Mouse (Mus musculus): ENCODE data around the gene Wnt5b. TPM values are rescaled to one million over a fixed set of nuclear protein-coding genes. Genes with fewer than 3 reads are reported as not detected.
A peak's percentile ranks its signal among the peaks of the same experiment; 100 is the strongest.

Gene Wnt5b
- total RNA-seq, 2 experiments from 2014 or later = 3.1 to 3.7 TPM

GRCm38 (mm10) chr6:119521931-119522391, 22.2 kb downstream of the Wnt5b start:
- DNase-seq = no peak

- no peak for DNase-seq
Observed at GRCm38 (mm10) chr6:119521482-119521900, 22.7 kb downstream of the Wnt5b start.

DNA sequence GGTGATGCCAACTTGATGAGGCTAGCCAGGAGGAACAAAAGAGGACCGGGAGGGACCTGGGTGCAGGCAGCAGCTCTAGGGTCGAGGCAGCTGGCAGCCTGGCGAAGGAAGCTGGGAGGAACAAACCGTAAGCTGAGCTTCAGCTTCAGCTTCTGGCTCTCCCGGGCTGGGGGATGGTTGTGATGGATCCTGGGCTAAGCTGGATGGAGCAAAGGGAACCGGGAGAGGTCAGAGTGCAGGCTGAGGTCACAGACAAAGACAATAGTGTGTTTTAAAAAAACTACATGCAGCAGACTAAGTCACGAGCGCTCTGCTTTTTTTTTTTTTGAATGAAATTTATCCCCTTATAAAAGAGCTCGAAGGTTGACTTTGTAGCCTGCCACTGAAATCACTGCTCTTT, 23.4 kb downstream of the Wnt5b start:
- DNase-seq = no peak

- DNase-seq = no peak
Observed at GRCm38 (mm10) chr6:119514085-119514484, 30.1 kb downstream of the Wnt5b start.

- no peak for DNase-seq
Observed at GRCm38 (mm10) chr6:119513452-119513851, 30.7 kb downstream of the Wnt5b start.

GRCm38 (mm10) chr6:119512701-119513100, 31.4 kb downstream of the Wnt5b start:
- no peak for DNase-seq

DNA sequence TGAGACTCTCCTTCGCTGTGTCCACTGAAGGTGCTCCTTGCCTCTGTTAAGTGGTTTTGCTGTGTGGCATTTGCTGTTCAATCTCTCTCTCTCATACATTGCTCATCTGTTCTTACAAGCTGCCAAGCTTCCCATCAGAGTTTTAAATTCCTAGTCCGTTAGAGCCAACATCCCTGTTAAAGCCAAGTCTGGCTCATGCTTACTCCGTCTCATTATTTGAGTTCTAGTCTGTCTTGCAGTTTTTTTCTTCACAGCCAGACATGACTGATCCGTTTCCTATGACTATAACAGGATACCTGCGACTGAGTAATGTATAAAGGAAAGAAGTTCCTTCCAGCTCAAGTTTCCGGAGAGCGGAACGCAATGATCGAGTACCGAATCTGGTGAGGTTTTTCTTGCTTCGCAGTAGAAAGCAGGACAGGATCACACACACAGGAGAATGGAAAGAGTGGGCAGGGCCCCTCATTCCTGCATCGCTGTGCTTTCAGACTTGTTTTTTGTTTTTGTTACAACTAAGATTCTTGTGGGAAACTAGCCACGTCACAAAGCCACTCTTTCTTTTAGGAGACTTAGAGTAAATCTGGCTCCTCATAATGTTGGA, 34.6 kb downstream of the Wnt5b start:
- no peak for DNase-seq

DNA sequence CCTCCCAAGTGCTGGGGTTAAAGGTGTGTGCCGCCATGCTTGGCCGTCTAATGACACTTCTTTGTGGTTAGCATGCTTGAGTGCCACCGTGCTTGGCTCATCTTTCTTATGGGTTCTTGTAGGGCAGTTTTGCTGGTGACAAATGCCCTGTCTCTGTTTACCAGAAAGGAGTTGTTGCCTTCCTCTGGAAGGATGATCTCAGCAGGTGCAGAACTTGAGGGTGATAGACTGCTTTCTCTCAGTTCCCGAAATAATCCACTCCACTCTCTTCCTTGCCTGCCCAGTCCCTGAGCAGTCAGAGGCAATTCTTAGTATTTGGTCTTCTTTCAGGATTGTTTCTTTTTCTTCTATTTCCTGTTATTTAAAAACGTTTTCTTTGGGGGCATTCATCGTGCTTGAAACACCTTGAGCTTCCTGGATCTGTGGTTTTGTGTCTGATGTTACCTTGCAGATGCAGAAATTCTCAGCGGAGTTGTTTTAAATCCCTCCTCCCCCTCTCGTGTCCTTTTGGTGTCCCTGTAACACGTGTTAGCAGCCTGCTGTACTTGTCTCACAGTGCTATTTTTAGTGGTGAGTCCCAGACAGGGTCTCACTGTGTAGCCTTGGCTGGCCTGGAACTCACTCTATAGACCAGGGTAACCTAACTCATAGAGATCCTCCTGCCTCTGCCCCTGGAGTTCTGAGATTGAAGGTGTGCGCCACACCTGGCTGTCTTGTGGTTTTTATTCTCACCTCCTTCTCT, 35.3 kb downstream of the Wnt5b start:
- no peak for DNase-seq

DNA sequence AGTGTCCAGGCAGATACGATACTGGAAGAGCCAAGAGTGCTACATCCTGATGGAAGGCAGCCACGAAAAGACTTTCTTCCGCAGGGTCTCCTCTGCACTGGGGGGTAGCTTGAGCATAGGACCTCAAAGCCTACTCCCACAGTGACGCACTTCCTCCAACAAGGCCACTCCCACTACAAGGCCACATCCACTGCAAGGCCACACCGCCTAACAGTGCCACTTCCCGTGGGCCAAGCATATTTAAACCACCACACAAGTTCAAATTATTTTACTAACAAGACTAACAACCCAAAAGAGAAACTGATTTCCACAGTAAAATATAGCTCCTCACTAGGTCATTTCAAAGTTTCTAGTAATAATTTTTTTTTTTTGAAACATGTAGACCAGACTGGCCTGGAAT, 35.9 kb downstream of the Wnt5b start:
- no peak for DNase-seq

- no peak for DNase-seq
Observed at GRCm38 (mm10) chr6:119505525-119506225, 38.5 kb downstream of the Wnt5b start.

DNA sequence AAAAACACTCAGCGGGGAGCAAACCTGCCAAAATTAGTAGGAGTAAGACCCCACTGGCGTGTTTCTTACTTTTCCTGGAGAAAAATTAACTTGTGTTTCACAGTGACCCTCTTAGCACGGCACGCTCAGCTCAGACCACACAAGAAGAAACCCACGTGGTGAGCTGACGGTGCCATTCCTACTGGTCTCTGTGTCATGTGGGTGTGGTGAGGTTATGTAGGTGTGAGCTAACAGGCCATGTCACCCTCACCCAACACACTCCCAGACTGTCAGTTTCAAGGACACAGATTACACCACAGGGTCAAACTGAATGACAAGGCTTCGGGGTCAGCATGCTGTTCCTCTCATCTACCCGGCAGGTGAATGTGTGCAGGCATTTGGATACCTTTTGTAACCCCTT, 39.4 kb downstream of the Wnt5b start:
- DNase-seq = no peak

GRCm38 (mm10) chr6:119502031-119502430, 42.1 kb downstream of the Wnt5b start:
- DNase-seq = no peak

- DNase-seq = no peak
Observed at GRCm38 (mm10) chr6:119500086-119500485, 44.1 kb downstream of the Wnt5b start.

DNA sequence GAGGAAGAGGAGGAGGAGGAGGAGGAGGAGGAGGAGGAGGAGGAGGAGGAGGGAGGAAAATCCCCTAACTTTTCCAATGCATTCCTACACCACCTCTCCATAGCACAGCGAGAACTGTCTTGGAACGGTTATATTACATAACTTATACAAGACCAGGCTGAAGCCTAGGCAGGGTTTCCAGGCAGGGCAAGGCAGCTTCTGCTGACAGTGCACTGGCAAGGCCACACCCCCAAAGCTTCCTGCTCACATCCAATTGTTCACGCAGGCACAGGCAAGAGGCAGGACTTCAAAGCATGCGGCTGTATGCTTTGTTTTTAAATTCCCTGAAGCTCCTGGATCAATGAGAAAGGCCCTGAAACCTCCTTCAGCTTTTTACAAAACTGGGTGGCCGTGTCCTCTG, 44.9 kb downstream of the Wnt5b start:
- DNase-seq = no peak

DNA sequence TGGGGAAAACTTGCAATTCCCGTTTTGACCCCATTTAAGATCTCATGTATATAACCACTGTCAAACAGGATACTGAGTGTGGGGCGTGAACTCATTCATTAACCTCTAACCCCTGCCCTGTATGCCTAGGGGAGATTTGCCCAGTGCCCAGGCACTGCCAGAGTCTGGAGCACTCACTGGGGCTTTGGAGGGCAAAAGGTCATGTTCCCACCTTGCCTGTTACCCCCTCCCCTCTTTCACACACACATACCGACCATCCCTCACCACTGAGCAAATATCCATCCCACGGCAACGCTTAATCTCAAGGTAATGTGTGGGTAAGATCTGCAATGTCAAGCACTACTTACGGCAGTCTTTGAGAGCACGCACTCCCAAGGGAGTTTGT, 51.5 kb downstream of the Wnt5b start:
- no peak for DNase-seq

DNA sequence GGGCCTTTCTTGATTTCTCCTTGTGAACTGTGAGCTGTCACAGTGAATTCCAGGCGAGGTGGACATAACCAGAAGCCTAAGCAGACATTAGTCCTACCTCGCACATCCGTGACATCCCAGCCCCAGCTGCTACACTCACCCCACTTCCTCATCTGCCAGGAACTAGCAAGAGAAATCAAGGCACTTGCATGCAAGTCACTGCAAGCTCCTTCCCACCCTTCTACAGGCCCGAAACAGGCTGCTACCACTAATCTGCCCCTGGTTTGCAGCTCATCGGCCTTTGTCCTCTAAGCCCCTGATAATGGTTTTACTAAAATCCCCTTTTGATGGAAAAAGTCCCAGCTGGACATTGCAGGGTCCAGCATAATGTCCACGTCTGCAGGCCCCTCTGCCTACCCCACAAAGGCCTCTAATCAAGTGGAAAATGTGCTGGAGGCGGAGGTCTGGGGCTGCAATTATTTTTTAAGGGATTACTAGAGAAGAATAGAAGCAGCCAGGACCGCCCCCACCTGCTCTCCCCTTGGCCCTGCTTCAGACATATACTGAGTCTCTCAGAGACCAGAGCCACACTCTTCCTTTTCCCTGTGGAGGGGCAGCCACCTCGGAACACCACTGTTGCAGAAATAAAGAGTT, 52.0 kb downstream of the Wnt5b start:
- no peak for DNase-seq

DNA sequence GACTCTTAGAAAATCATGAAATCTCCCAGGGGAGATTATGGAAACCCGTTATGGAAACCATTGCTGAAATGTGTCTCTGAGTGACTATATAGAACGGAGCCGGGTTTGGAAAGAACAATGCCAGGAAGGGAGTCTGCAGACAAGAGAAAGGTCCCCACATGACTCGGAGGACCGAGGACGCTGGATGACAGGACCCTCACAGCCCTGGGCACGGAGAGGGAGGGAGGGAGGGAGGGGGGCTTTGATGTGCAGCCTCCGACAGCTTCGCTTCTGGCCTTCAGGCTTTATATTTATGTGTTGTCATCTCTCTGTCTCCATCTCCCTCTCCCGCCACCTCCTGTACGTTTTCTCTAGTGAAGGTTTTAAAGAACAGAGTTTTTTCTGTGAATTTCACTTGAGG, 53.1 kb downstream of the Wnt5b start:
- no peak for DNase-seq

- DNase-seq = no peak
Observed at GRCm38 (mm10) chr6:119490549-119490948, 53.6 kb downstream of the Wnt5b start.

DNA sequence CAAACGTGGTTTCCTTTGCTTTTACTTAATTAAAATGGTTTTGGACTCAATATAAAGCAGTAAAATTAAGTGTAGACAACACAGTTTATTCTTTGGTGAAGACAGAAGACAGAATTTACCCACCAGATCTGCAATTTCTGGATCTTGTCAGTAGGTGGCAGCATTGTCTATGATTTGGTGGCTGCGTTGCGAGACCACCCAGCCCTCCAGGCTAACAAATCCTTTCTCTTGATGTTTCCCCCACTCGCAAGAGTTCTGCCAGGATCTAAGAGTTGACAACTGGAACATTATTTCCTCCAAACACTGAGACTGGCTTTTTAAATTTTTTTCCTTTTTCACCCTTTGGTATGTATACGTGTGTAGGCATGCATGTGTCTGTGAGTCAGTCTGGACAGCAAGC, 54.4 kb downstream of the Wnt5b start:
- DNase-seq = peak; percentile 36

DNA sequence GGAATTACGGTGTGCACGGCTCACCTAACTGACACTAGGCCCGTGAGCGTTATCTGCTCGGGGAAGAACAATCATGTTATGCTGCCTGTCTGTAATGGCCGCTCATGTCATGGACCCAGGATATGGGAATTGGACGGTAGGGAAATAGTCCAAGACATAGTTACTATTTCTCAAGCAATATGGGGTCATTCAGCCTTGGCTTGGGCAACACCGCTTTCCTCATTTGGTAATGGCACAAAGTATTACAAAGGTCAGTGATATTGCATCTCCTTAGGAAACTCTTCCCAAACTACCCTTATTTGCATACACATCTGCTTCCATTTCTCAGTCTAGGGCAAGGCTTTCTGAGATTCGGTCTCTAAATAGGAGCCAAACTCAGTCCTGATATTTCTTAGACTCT, 56.5 kb downstream of the Wnt5b start:
- DNase-seq = no peak

DNA sequence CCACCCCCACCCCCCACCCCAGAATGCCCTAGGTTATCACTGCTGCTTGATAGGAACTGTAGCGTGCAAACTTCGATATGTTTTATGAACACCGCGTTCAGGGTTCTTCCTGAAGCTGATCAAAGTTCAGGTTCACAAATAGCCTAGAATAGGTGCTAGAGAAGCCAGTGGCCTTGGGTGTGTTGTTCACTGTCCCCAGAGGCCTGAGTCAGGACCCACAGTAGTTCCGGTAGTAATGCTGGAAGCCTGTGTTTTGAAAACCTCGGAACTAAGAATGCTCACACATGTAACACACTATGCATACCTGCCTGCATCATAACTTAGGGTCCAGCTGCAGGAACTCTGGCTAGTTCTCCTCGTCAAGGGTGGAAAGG, 57.1 kb downstream of the Wnt5b start:
- no peak for DNase-seq

GRCm38 (mm10) chr6:119486381-119487084, 57.6 kb downstream of the Wnt5b start:
- DNase-seq = no peak
